Mouse (Mus musculus) midbrain, embryonic 13.5 days (tissue): ENCODE measurements at regions not wholly inside any gene's neighbourhood (a gene's known extent, or its start where the extent isn't known, plus 50 kb on each side); places are given as distances from the start of the nearest gene placed in this dataset.

Source experiments
- ATAC-seq: fragments of 200-750 bp; cut with Nextera tagmentation; 2 replicates; pipeline ENCODE4 v1.8.0; 2017; ENCODE audit warnings: mild to moderate bottlenecking, moderate TSS enrichment, moderate library complexity
- H3K27ac ChIP-seq: fragments of 300-500 bp; sonication (generic); 2 replicates; pipeline ENCODE4 v1.5.1; 2015; ENCODE audit warnings: inconsistent platforms, mild to moderate bottlenecking, moderate library complexity
- H3K27me3 ChIP-seq: fragments of 300-500 bp; sonication (generic); 2 replicates; pipeline ENCODE4 v1.6.1; 2015; ENCODE audit warnings: mild to moderate bottlenecking, inconsistent platforms
- H3K36me3 ChIP-seq: fragments of 300-500 bp; sonication (generic); 2 replicates; pipeline ENCODE4 v1.6.1; 2015; ENCODE audit warnings: mild to moderate bottlenecking, inconsistent platforms
- H3K4me1 ChIP-seq: fragments of 300-500 bp; sonication (generic); replicated peaks from 2 replicates; pipeline ENCODE4 v1.6.1; 2015; ENCODE audit warnings: inconsistent platforms
- H3K4me2 ChIP-seq: fragments of 300-500 bp; sonication (generic); replicated peaks from 2 replicates; pipeline ENCODE4 v1.6.1; 2015; ENCODE audit warnings: moderate library complexity, mild to moderate bottlenecking, inconsistent platforms
- H3K4me3 ChIP-seq: fragments of 300-500 bp; sonication (generic); replicated peaks from 2 replicates; pipeline ENCODE4 v1.5.1; 2015; ENCODE audit warnings: mild to moderate bottlenecking, inconsistent platforms
- H3K9ac ChIP-seq: fragments of 300-500 bp; sonication (generic); replicated peaks from 2 replicates; pipeline ENCODE4 v1.6.1; 2015; ENCODE audit warnings: mild to moderate bottlenecking, inconsistent platforms
- H3K9me3 ChIP-seq: fragments of 300-500 bp; sonication (generic); 2 replicates; pipeline ENCODE4 v1.6.1; 2016; ENCODE audit warnings: mild to moderate bottlenecking, inconsistent platforms
- WGBS: fragments of 180-500 bp; shearing (Covaris S2); methylation state at CpG from one replicate; pipeline ENCODE4 v1.1.7; 2015; 5-methylcytosine and 5-hydroxymethylcytosine counted together

- Histone ChIP-seq H3K4me1 (peaks cover 34% of the 10 kb centered on the region), H3K9ac (no peak overlapping the region), H3K4me2 (peak overlapping the region; percentile 40), H3K36me3 (no peaks in the 10 kb centered on the region), H3K27ac (0 out of 2 replicates have a peak overlapping the region, but pooled peaks have one; percentile 17), H3K27me3 (peaks cover 30% of the 10 kb centered on the region), H3K9me3 (no peaks in the 10 kb centered on the region), H3K4me3 (no peak overlapping the region)
- peak; percentile 28 for ATAC-seq
- WGBS = 55% methylated on average over 4 of the region's 4 CpGs
Observed at GRCm38 (mm10) chr2:17839649-17840048, 108.4 kb upstream of the Nebl start.

DNA sequence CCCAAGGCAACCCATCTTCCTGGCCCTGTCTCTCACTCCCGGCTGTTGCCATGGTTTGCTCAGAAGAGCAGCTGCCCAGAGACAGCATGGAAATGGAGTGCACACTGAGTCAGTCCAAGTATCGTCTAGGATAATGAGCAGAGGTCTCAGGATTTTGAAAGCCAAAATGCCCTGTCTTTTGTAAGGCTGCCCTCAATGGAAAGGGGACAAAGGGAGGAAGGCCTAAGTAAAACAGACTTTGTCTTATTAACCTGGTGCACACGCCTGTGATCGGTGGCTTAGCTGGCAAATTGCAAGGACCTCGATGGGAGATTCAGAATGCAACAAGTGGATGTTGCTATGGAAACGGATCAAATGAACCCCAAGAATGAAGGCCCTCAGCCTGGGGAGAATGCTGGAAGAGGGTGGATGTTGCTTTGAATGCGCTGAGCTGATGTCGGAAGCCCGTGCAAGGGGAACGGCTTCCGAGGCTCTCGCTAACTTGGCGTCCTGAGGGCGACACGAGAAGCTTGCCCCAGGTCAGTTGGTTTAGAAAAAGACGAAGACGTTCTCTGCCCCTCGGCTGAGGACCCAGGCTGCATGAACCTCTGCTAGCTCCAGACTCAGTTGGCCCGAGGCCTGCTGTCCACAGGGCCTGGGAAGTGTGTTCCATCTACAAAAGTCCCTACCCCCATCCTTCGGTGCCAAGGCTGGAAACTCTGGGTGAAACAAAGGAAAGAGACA is 107.8 kb upstream of the Nebl start:
- peak overlapping the region; percentile 17; the same call in 1 of the 2 replicates for H3K27ac ChIP-seq
- no peaks in the 10 kb centered on the region for H3K9me3 ChIP-seq
- 3% methylated on average over 20 of the region's 20 CpGs for WGBS

DNA sequence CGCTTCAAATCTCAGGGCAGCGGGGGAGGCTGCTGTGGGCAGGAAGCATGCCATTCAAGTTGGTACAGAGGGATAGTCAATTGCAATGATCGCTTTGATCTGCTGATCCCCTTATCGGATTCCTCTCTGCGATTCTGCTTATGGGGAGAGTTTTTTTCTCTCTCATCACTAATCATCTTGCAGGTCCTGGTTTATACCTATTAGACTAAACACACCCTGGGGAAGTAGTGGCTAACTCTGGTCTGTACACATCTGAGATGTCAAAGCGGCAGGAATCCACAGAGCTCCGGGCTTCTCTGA is 107.1 kb upstream of the Nebl start:
- ATAC-seq = peak; percentile 43; the same call in 1 of the 2 replicates
- H3K36me3 ChIP-seq = no peaks in the 10 kb centered on the region
- H3K27ac ChIP-seq = no peak overlapping the region
- peaks cover 39% of the 10 kb centered on the region for H3K4me1 ChIP-seq
- peak overlapping the region; percentile 5; the same call in 1 of the 2 replicates for H3K4me3 ChIP-seq
- peak overlapping the region; percentile 40 for H3K4me2 ChIP-seq
- H3K27me3 ChIP-seq = peaks cover 27% of the 10 kb centered on the region
- H3K9ac ChIP-seq = no peak overlapping the region
- no peaks in the 10 kb centered on the region for H3K9me3 ChIP-seq
- WGBS = 15% methylated on average over 7 of the region's 7 CpGs

More for the DNA sequence above, 107.8 kb upstream of the Nebl start:
- peaks cover 36% of the 10 kb centered on the region for H3K4me1 ChIP-seq
- ATAC-seq = peak; percentile 75
- H3K4me2 ChIP-seq = peak overlapping the region; percentile 40
- no peak overlapping the region for H3K4me3 ChIP-seq
- H3K27me3 ChIP-seq = peaks cover 30% of the 10 kb centered on the region
- no peaks in the 10 kb centered on the region for H3K36me3 ChIP-seq
- H3K9ac ChIP-seq = no peak overlapping the region

GRCm38 (mm10) chr2:17837541-17838380 is 106.5 kb upstream of the Nebl start:
- H3K27ac ChIP-seq = no peak overlapping the region
- H3K4me1 ChIP-seq = peaks cover 39% of the 10 kb centered on the region
- no peak overlapping the region for H3K9ac ChIP-seq
- no peaks in the 10 kb centered on the region for H3K9me3 ChIP-seq
- ATAC-seq = no peak
- H3K36me3 ChIP-seq = no peaks in the 10 kb centered on the region
- peak overlapping the region; percentile 40 for H3K4me2 ChIP-seq
- WGBS = 28% methylated on average over 14 of the region's 14 CpGs
- H3K4me3 ChIP-seq = peak overlapping the region; percentile 5; the same call in 1 of the 2 replicates
- peaks cover 22% of the 10 kb centered on the region for H3K27me3 ChIP-seq

GRCm38 (mm10) chr2:17832726-17833125 is 101.5 kb upstream of the Nebl start:
- 76% methylated on average over 3 of the region's 3 CpGs for WGBS
- Histone ChIP-seq H3K4me1 (peaks cover 9% of the 10 kb centered on the region), H3K27me3 (peaks cover 18% of the 10 kb centered on the region)

DNA sequence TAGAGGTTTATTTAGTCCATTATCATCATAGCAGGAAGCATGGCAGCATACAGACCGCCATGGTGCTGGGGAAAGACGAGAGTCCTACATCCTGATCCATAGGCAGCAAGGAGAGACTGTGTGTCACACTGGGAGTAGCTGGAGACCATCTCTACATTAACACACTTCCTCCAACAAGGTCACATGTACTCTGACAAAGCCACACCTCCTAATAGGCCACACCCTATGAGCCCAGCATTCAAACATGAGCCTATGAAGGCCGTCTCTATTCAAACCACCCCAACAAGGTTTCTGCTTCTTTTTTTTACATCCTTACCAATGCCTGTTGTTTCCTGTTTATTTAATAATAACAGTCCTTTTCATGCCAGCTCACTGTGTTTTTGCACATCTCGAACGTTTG is 99.0 kb upstream of the Nebl start:
- no peak for ATAC-seq
- no peaks in the 10 kb centered on the region for H3K9me3 ChIP-seq
- H3K27me3 ChIP-seq = no peaks in the 10 kb centered on the region
- no peak overlapping the region for H3K27ac ChIP-seq
- H3K4me2 ChIP-seq = no peak overlapping the region
- no peak overlapping the region for H3K9ac ChIP-seq
- no peaks in the 10 kb centered on the region for H3K36me3 ChIP-seq
- H3K4me3 ChIP-seq = no peak overlapping the region
- peaks cover 4% of the 10 kb centered on the region; the same call in 1 of the 2 replicates for H3K4me1 ChIP-seq
- WGBS = 87% methylated on average over 5 of the region's 5 CpGs

More at GRCm38 (mm10) chr2:17832726-17833125, 101.5 kb upstream of the Nebl start:
- ATAC-seq = no peak
- H3K9ac ChIP-seq = no peak overlapping the region
- no peaks in the 10 kb centered on the region for H3K9me3 ChIP-seq
- H3K27ac ChIP-seq = no peak overlapping the region
- H3K36me3 ChIP-seq = no peaks in the 10 kb centered on the region
- H3K4me3 ChIP-seq = no peak overlapping the region
- no peak overlapping the region for H3K4me2 ChIP-seq

DNA sequence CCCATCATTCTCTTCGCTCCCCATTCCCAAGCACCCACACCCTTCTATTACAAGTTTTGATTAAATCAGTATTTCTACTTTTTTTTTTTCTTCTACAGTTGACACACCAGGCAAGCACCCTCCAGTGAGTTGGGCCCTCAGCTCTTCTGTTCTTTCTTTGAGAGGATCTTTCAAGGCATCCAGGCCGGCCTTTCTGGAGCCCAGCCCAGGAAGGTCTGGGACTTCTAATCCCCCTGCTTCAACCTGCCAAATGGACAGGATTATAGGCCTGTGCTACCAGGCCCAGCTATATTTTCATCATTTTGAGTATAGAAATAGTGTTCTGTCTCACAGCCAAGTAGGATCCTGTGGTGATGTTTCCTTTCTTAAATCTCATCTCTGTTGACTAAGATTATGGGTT is 94.0 kb upstream of the Nebl start:
- no peak overlapping the region for H3K9ac ChIP-seq
- no peaks in the 10 kb centered on the region for H3K4me1 ChIP-seq
- H3K4me2 ChIP-seq = no peak overlapping the region
- no peak overlapping the region for H3K4me3 ChIP-seq
- H3K9me3 ChIP-seq = no peaks in the 10 kb centered on the region
- H3K27me3 ChIP-seq = 0 out of 2 replicates have a peak, but pooled peaks cover 3% of the 10 kb centered on the region
- ATAC-seq = no peak
- WGBS = 86% methylated on average over 2 of the region's 2 CpGs
- H3K36me3 ChIP-seq = no peaks in the 10 kb centered on the region
- no peak overlapping the region for H3K27ac ChIP-seq

GRCm38 (mm10) chr2:17824176-17824575 is 92.9 kb upstream of the Nebl start:
- 85% methylated on average over 5 of the region's 5 CpGs for WGBS
- H3K9me3 ChIP-seq = no peaks in the 10 kb centered on the region
- no peaks in the 10 kb centered on the region for H3K36me3 ChIP-seq
- no peak overlapping the region for H3K27ac ChIP-seq
- H3K4me1 ChIP-seq = no peaks in the 10 kb centered on the region
- ATAC-seq = no peak
- H3K9ac ChIP-seq = no peak overlapping the region
- no peak overlapping the region for H3K4me2 ChIP-seq
- H3K27me3 ChIP-seq = 0 out of 2 replicates have a peak, but pooled peaks cover 3% of the 10 kb centered on the region
- H3K4me3 ChIP-seq = no peak overlapping the region

GRCm38 (mm10) chr2:17822621-17823006 is 91.3 kb upstream of the Nebl start:
- Histone ChIP-seq H3K9me3 (no peaks in the 10 kb centered on the region), H3K4me2 (no peak overlapping the region), H3K27me3 (0 out of 2 replicates have a peak, but pooled peaks cover 3% of the 10 kb centered on the region), H3K9ac (no peak overlapping the region), H3K27ac (no peak overlapping the region), H3K4me3 (no peak overlapping the region), H3K4me1 (no peaks in the 10 kb centered on the region), H3K36me3 (no peaks in the 10 kb centered on the region)
- 81% methylated on average over 4 of the region's 4 CpGs for WGBS
- no peak for ATAC-seq

DNA sequence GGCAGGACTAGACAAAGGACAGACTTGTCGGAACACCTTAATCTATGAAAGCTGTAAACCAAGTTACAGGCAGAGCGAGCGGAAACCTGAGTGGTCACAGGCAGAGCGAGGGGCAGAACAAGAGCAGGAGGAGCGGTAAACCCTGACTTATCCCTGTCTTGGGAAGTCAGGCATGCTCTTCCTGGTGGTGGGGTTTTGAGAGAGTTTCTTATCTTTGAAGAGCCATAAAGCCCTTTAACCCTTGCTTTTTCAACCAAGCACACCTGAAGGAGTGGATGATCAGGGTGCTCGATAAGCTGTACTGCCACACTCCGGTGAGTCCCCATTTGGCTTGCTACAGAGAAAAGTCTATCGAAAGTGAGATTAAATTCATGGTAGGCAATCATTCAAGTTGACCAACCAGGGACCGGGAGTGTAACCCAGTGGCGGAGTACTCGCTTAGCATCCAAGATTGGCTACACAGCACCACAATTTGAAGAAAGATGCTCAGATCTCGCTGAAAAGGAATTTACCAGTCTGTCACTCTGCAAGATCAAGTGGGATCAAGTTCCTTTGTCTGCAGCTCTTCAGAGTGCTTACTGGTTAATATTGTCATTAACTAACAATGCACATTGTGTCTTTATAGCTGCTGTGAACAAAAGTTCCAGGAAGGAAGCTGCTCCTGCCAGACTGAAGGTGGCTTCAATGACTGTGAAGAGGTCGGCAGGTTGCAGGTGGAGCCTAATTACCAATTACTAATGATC is 90.8 kb upstream of the Nebl start:
- 74% methylated on average over 13 of the region's 13 CpGs for WGBS
- Histone ChIP-seq H3K4me2 (no peak overlapping the region), H3K27me3 (0 out of 2 replicates have a peak, but pooled peaks cover 3% of the 10 kb centered on the region), H3K9me3 (no peaks in the 10 kb centered on the region), H3K4me3 (no peak overlapping the region), H3K27ac (no peak overlapping the region), H3K4me1 (no peaks in the 10 kb centered on the region), H3K9ac (no peak overlapping the region), H3K36me3 (no peaks in the 10 kb centered on the region)
- no peak for ATAC-seq

DNA sequence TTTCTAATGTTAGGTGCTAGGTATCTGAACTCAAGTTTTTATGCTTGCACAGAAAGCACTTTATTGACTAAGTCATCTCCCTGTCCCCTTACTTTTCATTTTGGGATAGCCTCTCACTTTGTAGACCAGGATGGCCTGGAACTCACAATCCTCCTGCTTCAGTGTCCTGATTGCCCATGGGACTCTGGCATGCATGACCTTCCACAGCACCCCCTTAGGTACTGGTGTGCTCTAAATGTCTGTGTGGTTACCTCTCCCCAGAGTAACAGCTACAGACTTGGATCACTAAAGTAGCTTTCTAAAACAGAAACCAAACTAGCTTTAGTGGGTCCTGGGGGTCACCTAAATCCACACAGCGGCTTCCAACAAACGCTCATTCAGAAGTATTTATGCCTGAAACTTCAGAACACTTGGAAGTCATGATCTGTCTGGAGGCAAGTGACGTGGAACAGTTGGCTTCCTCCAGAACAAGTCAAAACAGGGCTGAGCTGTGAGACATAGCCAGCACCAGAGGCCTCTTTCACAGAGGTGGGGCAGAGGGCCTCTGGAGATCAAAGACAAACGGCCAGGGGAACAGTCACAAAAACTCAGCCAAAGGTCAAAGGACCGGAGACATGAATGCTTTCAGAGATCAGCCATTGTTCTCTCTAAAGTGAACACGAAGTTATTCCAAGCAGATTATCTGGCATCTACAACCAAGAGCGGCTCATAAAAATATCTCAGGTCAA is 80.8 kb upstream of the Nebl start:
- H3K36me3 ChIP-seq = no peaks in the 10 kb centered on the region
- H3K4me2 ChIP-seq = no peak overlapping the region
- ATAC-seq = no peak
- 15% methylated on average over 7 of the region's 7 CpGs for WGBS
- H3K27ac ChIP-seq = no peak overlapping the region
- no peak overlapping the region for H3K4me3 ChIP-seq
- no peaks in the 10 kb centered on the region for H3K4me1 ChIP-seq
- H3K9ac ChIP-seq = no peak overlapping the region
- no peaks in the 10 kb centered on the region for H3K9me3 ChIP-seq
- no peaks in the 10 kb centered on the region for H3K27me3 ChIP-seq
